Mouse (Mus musculus) heart, postnatal 25 days (tissue): ENCODE results near the gene Ice1. TPM values are rescaled to one million over a fixed set of nuclear protein-coding genes. Genes with fewer than 3 reads are reported as not detected.
A peak's percentile ranks its signal among the peaks of the same experiment; 100 is the strongest.

Source experiments
- DNase-seq: peaks from one replicate; pipeline ENCODE4 v3.0.0; 2022; ENCODE audit warnings: low spot score
- intact Hi-C: fragments of 180-260 bp; cut with DNase I; formaldehyde crosslinking; loops from one replicate; pipeline ENCODE4 v1.15.1; 2025
- total RNA-seq, 2 experiments: library from RNA; stranded (reverse); gene quantifications; 2 replicates each; pipeline ENCODE4 v1.2.3; 2021

The Ice1 gene
- total RNA-seq = 10 to 100 TPM; 27.0 to 27.7 TPM

- DNase-seq = no peak
- intact Hi-C loops = no loop called here
Observed at GRCm38 (mm10) chr13:70637282-70637661, at the start of gene Ice1. Gene Ice1 (minus strand): TSS chr13:70637634.

- no peak for DNase-seq
- intact Hi-C loops = no loop called here
Observed at GRCm38 (mm10) chr13:70685825-70686224, 48.4 kb upstream of the Ice1 start.

GRCm38 (mm10) chr13:70684976-70685609, 47.7 kb upstream of the Ice1 start:
- intact Hi-C loops = no loop called here
- DNase-seq = no peak

GRCm38 (mm10) chr13:70681411-70682183, 44.2 kb upstream of the Ice1 start:
- DNase-seq = no peak
- intact Hi-C loops = no loop called here

GRCm38 (mm10) chr13:70680316-70680715, 42.9 kb upstream of the Ice1 start:
- intact Hi-C loops = no loop called here
- no peak for DNase-seq

- no peak for DNase-seq
- intact Hi-C loops = no loop called here
Observed at GRCm38 (mm10) chr13:70677689-70678088, 40.3 kb upstream of the Ice1 start.

GRCm38 (mm10) chr13:70676243-70677183, 39.1 kb upstream of the Ice1 start:
- no peak for DNase-seq

GRCm38 (mm10) chr13:70674998-70675397, 37.6 kb upstream of the Ice1 start:
- DNase-seq = no peak
- intact Hi-C loops = no loop called here

More at GRCm38 (mm10) chr13:70676243-70677183, 39.1 kb upstream of the Ice1 start:
- intact Hi-C loops = no loop called here

GRCm38 (mm10) chr13:70670080-70670479, 32.6 kb upstream of the Ice1 start:
- no peak for DNase-seq
- intact Hi-C loops = no loop called here

GRCm38 (mm10) chr13:70659715-70660114, 22.3 kb upstream of the Ice1 start:
- intact Hi-C loops = no loop called here
- no peak for DNase-seq

GRCm38 (mm10) chr13:70656741-70657140, 19.3 kb upstream of the Ice1 start:
- intact Hi-C loops = no loop called here
- no peak for DNase-seq

GRCm38 (mm10) chr13:70656329-70656728, 18.9 kb upstream of the Ice1 start:
- intact Hi-C loops = no loop called here
- no peak for DNase-seq

- DNase-seq = no peak
- intact Hi-C loops = no loop called here
Observed at GRCm38 (mm10) chr13:70655570-70655969, 18.1 kb upstream of the Ice1 start.

- intact Hi-C loops = no loop called here
- peak; percentile 51 for DNase-seq
Observed at GRCm38 (mm10) chr13:70654091-70654770, 16.8 kb upstream of the Ice1 start.

- no peak for DNase-seq
- intact Hi-C loops = no loop called here
Observed at GRCm38 (mm10) chr13:70653457-70653856, 16.0 kb upstream of the Ice1 start.

- DNase-seq = no peak
- intact Hi-C loops = no loop called here
Observed at GRCm38 (mm10) chr13:70650011-70650436, 12.6 kb upstream of the Ice1 start.

GRCm38 (mm10) chr13:70645968-70646505, 8.6 kb upstream of the Ice1 start:
- intact Hi-C loops = loop anchor here (2.0 to 5.0 kb wide), 2 partner anchors 71 to 355 kb away; no protein-coding TSS in a partner anchor
- no peak for DNase-seq

GRCm38 (mm10) chr13:70644083-70644462, 6.6 kb upstream of the Ice1 start:
- no peak for DNase-seq
- intact Hi-C loops = loop anchor here (1.0 to 2.0 kb wide), 2 partner anchors 196 to 357 kb away; no protein-coding TSS in a partner anchor

- no peak for DNase-seq
- intact Hi-C loops = loop anchor here (1.0 to 2.0 kb wide), 2 partner anchors 197 to 357 kb away; no protein-coding TSS in a partner anchor
Observed at GRCm38 (mm10) chr13:70643408-70644082, 6.1 kb upstream of the Ice1 start.
